Mouse (Mus musculus): Measurements from ENCODE around the gene Jak3.

The Jak3 gene

GRCm38 (mm10) chr8:71676020-71676741 is at the start of gene Jak3:
TSS of gene Jak3 (plus strand) at chr8:71676296.
- peak; percentile 74 to 77 for DNase-seq

- no peak for DNase-seq
Measured at GRCm38 (mm10) chr8:71626753-71627152, 49.3 kb upstream of the Jak3 start.

GRCm38 (mm10) chr8:71627265-71628099 is 48.6 kb upstream of the Jak3 start:
- no peak for DNase-seq

DNA sequence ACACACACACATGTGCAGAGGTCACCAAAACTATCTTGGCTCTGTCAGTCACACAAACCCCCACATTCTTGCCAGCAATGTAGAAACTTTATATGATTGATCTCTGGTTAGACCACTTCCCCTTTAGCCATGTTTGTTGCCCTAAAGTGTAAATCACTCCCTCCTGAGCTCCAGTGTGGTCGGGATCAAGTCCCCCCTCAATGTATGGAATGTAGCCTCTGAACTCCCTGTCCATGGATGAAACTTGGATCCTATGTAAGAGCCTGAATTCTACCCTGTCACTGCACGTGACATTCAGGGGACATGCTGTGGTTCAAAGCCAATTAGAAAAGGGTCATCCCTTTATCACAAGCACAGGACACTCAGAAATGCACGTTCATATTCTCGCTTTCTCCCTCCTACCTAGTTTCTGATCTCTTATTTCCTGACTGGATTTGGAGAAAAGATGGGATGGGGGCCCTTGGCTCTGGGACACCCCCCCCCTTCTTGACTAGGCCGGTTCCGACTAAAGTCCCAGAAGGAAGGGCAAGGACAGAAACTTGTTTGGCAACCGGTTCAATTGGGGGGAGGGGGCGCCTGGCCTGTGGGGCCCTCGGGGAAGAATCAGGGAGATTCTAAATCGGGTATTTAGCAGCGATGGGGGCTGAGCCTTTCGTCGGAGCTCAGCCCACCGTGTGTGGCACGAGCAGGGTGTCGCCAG is 47.5 kb upstream of the Jak3 start:
- no peak for DNase-seq

GRCm38 (mm10) chr8:71629096-71629697 is 46.9 kb upstream of the Jak3 start:
- DNase-seq, result peak; percentile 92 to 95

- DNase-seq, result peak; percentile 58 to 71
Measured at GRCm38 (mm10) chr8:71629781-71630212, 46.3 kb upstream of the Jak3 start.

GRCm38 (mm10) chr8:71630761-71631160 is 45.3 kb upstream of the Jak3 start:
- DNase-seq, result no peak

GRCm38 (mm10) chr8:71631897-71632296 is 44.2 kb upstream of the Jak3 start:
- no peak for DNase-seq

DNA sequence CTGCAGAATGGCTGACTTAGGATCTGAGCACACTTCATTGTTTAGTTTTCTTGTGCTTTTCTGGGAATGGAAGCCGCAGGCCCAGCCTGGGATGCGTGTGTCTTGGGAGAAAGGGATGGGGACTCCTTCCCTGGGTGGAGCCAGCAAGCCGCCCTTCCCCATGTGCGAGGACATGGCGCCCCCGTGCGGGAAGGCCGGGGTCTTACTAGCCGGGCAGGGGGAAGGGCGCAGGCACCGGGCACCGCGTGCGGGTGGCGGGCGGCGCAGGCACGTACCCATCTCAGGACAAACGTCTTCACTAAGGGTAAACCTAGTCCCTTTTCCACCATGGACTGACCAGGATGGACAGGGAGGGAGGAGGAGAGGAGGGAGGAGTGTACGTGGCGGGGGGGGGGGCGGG is 42.9 kb upstream of the Jak3 start:
- DNase-seq, result peak; percentile 83 to 86

DNA sequence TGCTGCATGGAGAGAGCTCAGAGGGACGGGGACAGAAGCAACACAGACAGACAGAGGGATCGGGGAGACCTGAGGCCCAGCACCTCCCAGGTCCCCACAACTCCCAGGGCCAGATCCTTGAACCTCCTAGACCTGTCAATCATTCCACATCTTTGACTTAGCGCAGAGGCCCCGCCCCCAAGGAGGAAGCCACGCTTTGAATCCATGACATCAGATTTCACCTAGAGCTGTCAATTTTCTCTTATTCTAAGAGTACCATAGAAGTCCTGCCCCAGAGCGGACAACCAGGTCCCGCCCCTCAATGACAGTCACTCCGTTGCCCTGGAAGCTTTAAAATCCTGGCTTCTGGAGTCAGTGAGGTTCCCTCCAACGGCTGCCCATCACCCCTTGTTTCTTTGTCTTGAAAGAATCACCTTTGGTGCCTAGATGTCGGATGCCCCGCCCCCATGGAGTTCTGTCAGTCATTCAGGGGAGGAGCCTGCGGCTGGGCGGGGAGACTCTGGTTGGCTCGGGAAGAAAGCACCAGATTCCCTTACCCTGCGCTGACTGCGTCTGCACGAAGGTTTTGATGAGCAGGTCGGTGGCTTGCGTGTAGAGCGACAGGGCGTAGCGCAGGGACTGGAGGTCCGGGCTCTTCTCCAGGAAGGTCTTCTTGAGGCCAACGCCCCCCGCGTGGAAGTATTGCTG is 42.0 kb upstream of the Jak3 start:
- DNase-seq, result peak; percentile 79 to 85

GRCm38 (mm10) chr8:71637149-71638095 is 38.7 kb upstream of the Jak3 start:
- no peak for DNase-seq

- no peak for DNase-seq
Measured at GRCm38 (mm10) chr8:71638321-71638720, 37.8 kb upstream of the Jak3 start.

DNA sequence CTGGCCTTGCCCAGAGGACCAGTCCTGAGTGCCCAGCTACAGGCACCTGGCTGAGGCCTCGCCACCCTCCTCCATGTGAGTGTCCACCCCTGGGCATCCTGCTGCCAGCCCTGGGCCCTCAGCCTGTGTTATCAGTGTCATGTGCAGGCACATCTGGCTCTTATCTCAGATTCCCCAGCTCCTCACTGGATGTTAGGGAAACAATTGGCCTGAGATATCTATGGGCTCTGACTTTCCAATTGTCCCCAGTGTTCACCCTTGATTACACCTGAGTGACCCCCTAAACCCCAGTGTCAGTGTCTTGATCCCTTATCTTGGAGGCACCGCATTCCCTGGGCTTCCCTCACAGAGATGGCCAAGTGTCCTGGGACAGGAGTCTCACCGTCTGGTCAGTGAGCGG is 36.8 kb upstream of the Jak3 start:
- DNase-seq, result no peak

DNA sequence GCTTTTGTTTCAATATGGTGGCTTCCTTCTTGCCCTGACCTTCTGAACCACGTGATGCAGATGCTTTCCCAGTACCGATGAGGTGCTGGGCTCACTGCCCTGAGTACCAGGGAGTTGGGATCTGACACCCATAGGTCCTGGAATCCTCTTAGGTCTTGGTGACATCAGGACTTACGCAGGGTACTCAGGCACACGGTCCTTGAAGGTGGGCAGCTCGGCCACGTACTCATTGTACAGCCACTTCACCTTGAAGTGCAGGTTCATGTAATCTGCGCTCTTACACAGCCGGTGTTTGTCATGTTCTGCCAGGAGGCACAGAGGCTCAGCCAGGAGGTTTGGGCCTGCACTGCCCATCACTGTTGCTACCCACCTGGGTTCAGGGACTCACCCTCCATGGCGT is 30.6 kb upstream of the Jak3 start:
- no peak for DNase-seq

- DNase-seq, result no peak
Measured at GRCm38 (mm10) chr8:71654600-71654999, 21.5 kb upstream of the Jak3 start.

GRCm38 (mm10) chr8:71657816-71658215 is 18.3 kb upstream of the Jak3 start:
- no peak for DNase-seq

GRCm38 (mm10) chr8:71658515-71659049 is 17.5 kb upstream of the Jak3 start:
- no peak for DNase-seq

GRCm38 (mm10) chr8:71659751-71660150 is 16.3 kb upstream of the Jak3 start:
- no peak for DNase-seq

DNA sequence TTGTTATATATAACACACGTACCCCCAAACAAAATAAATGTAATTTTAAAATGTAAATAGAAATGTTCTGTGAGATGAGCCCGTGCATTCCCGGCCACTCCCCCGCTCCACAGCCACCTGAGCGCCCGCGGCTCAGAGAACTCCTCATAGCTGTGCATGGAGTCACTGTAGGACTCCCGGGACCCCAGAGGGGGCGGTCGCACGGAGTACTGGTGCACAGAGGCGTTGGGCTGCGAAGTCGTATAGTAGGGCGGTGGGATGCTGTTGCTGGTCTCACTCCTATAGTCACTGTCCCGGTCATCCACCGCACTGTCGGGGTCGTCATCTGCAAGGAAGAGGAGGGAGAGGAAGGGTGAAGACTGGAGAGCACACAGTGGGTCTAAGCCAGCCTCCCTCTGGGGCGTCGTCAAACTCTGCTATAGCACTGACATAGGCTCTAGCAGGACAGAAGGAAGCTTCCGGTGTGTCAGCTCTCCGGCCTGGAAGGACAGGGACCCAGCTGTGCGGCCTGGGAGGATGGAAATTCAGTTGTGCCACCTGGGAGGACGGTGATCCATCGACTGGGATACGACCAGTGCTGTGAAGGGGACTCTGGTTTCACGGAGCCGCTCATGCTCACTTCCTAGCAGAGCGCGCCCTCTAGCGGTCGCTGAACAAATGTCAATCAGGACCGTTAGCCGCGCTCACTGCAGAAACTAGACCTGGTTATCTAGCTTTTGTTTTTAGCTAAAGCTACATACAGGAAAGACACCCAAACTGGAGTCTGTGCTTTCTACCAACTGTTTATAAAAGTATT is 15.6 kb upstream of the Jak3 start:
- DNase-seq, result peak; percentile 76 to 82
